Mouse (Mus musculus) midbrain, embryonic 11.5 days (tissue): Measurements from ENCODE around the gene Slc6a9. TPM values are rescaled to one million over a fixed set of nuclear protein-coding genes. Genes with fewer than 3 reads are reported as not detected.

Source experiments
- ATAC-seq: fragments of 200-750 bp; cut with Nextera tagmentation; 2 replicates; pipeline ENCODE4 v1.8.0; 2017; ENCODE audit warnings: moderate TSS enrichment, moderate library complexity; ENCODE audit not compliant: low FRiP score
- DNase-seq: peaks from one replicate; pipeline ENCODE4 v3.0.0; 2015; ENCODE audit warnings: low spot score; ENCODE audit errors: missing footprints
- H3K27ac ChIP-seq: fragments of 300-500 bp; sonication (generic); 2 replicates; pipeline ENCODE4 v1.5.1; 2014; ENCODE audit warnings: low read depth, low read length
- H3K27me3 ChIP-seq: fragments of 300-500 bp; sonication (generic); 2 replicates; pipeline ENCODE4 v1.6.1; 2014; ENCODE audit warnings: mild to moderate bottlenecking, low read length, moderate library complexity, mixed read lengths; ENCODE audit not compliant: control insufficient read depth, insufficient read depth
- H3K36me3 ChIP-seq: fragments of 300-500 bp; sonication (generic); 2 replicates; pipeline ENCODE4 v1.6.1; 2014; ENCODE audit warnings: mild to moderate bottlenecking, low read length, moderate library complexity, mixed read lengths; ENCODE audit not compliant: control insufficient read depth, insufficient read depth
- H3K4me1 ChIP-seq: fragments of 300-500 bp; sonication (generic); 2 replicates; pipeline ENCODE4 v1.6.1; 2014; ENCODE audit warnings: low read length; ENCODE audit not compliant: control insufficient read depth, insufficient read depth
- H3K4me2 ChIP-seq: fragments of 300-500 bp; sonication (generic); 2 replicates; pipeline ENCODE4 v1.6.1; 2014; ENCODE audit warnings: mild to moderate bottlenecking, moderate library complexity
- H3K4me3 ChIP-seq: fragments of 300-500 bp; sonication (generic); 2 replicates; pipeline ENCODE4 v1.5.1; 2014; ENCODE audit warnings: low read depth, low read length
- H3K9ac ChIP-seq: fragments of 300-500 bp; sonication (generic); 2 replicates; pipeline ENCODE4 v1.6.1; 2014; ENCODE audit warnings: low read length
- H3K9me3 ChIP-seq: fragments of 300-500 bp; sonication (generic); 2 replicates; pipeline ENCODE4 v1.6.1; 2016; ENCODE audit warnings: low read length; ENCODE audit not compliant: control insufficient read depth
- WGBS: fragments of 180-500 bp; shearing (Covaris S2); extraction: QIAGEN DNeasy Blood & Tissue Kit; methylation state at CpG from one replicate; pipeline ENCODE4 v1.1.7; 2014; 5-methylcytosine and 5-hydroxymethylcytosine counted together
- polyA plus RNA-seq: library from polyadenylated mRNA; unstranded; fragments of >200 nt; fragmentation: Nextera tagmentation; extraction: Ambion mirVana; gene quantifications from 2 replicates; pipeline ENCODE4 v1.2.1, GENCODE M21; 2014

Slc6a9 gene
- polyA plus RNA-seq, 1 experiment from 2014 or later = 4.6 TPM

DNA sequence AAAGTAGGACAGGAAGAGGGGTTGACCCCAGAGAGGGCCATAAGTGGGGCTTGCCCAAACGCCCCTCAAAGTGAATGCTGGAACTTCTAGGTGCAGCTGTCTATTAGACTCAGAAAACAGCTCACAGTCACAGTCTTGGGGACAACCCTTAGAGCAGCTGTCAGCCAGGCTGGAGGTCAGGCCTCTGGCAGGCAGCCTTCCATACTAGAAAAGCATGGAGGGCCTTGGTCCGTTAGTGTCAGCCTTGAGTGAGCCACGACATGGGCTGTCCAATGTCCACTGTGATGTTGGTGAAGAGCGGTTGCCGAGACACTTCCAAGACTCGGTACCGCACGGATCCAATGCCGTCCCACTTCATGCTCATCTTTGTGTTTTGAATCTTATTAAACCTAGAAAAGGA lies 39.3 kb downstream of the Slc6a9 start:
- Histone ChIP-seq H3K4me2 (no peak overlapping the region), H3K36me3 (peaks cover 15% of the 10 kb centered on the region), H3K4me1 (peaks cover 6% of the 10 kb centered on the region), H3K9ac (no peak overlapping the region), H3K4me3 (no peak overlapping the region), H3K9me3 (no peaks in the 10 kb centered on the region), H3K27ac (no peak overlapping the region), H3K27me3 (no peaks in the 10 kb centered on the region)
- no peak for DNase-seq
- ATAC-seq = no peak
- WGBS = 92% methylated on average over 9 of the region's 9 CpGs

DNA sequence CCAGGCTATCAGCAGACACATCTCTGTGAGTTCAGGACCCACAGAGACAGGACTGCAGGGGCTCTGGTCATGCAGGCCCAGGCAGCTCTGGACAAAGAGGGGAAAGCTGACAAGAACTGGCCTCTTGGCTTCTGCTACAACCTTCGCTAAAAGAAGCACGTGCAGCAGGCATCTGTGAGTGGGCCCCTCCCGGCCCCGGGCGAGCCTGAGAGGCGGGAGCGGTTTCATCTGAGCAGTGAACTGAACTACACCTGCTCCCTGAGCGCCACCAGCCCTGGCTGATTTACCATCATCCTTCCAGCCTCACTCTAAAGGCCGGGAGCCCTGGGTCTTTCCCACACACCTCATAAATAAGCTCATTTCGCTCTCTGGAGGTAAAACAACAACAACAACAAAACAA lies 44.0 kb downstream of the Slc6a9 start:
- Histone ChIP-seq H3K27ac (no peak overlapping the region), H3K36me3 (peaks cover 15% of the 10 kb centered on the region), H3K4me1 (peaks cover 7% of the 10 kb centered on the region), H3K4me3 (no peak overlapping the region), H3K4me2 (no peak overlapping the region), H3K9me3 (no peaks in the 10 kb centered on the region), H3K9ac (no peak overlapping the region), H3K27me3 (no peaks in the 10 kb centered on the region)
- DNase-seq (no peak), ATAC-seq (no peak)
- 79% methylated on average over 10 of the region's 10 CpGs for WGBS

GRCm38 (mm10) chr4:117878703-117879102 lies 44.4 kb downstream of the Slc6a9 start:
- 85% methylated on average over 5 of the region's 5 CpGs for WGBS
- no peak overlapping the region for H3K9ac ChIP-seq
- ATAC-seq (no peak), DNase-seq (no peak)
- peaks cover 11% of the 10 kb centered on the region for H3K36me3 ChIP-seq
- H3K4me3 ChIP-seq = no peak overlapping the region
- H3K27me3 ChIP-seq = no peaks in the 10 kb centered on the region
- H3K4me2 ChIP-seq = no peak overlapping the region
- no peaks in the 10 kb centered on the region for H3K9me3 ChIP-seq
- H3K4me1 ChIP-seq = peaks cover 10% of the 10 kb centered on the region
- no peak overlapping the region for H3K27ac ChIP-seq

DNA sequence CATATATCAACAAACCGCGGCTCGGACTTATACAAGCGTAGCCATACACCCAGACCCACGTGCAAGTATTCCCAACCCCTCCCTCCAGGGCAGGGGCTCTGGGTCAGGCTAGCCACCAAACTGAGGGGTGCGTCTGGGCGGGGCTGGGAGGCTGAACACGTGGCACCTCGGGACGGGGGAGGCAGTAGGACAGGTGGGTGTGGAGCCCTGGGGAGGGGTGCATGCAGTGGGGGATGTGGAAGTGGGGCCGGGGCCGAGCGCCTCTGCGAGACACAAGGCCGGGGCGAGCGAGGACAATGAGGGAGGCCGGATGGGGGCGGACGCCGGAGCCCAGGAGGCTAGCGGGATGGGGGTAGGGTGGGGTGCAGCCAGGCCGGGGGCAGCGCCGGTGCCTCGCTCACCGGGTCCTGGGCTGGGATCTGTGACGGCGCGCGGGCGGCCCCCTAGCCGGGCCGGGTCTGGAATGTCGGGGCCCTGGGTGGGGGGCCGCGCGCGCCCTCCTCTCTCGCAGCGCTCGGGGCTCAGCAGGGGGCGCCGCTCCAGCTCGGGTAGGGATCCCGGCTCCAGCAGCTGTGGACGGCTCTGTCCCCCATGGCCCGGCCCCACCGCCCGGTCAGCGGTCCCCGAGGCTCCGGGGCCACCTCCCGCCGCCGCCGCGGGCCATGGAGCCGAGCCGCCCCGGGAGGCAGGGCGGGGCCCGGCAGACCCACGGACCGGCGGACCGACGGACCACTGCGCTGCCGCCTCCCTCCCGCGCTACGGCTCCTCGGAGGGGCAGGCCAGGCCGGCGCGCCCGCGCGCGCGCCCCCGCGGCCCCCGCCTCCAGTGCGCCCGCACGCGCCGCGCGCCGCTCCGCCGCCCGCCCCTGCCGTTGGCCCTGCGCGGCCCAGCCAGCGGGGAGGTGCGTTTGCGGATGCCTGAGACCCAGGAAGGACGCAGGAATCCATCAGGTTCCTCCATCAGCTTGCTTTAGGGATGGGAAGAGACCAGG lies 48.7 kb downstream of the Slc6a9 start, which contains the start of gene B4galt2:
TSS of gene B4galt2 (minus strand) at position 787 of the 991 bp plus-strand sequence.
- H3K27me3 ChIP-seq = no peaks in the 10 kb centered on the region
- peaks cover under 1% of the 10 kb centered on the region; the same call in 1 of the 2 replicates for H3K36me3 ChIP-seq
- H3K9ac ChIP-seq = peak within 1 kb of the TSS; percentile 94
- H3K4me3 ChIP-seq = peak within 1 kb of the TSS; percentile 86
- H3K4me2 ChIP-seq = peak within 1 kb of the TSS; percentile 71
- DNase-seq (peak; percentile 96), ATAC-seq (peak; percentile 68)
- WGBS = under 1% methylated on average over 81 of the region's 103 CpGs
- no peaks in the 10 kb centered on the region for H3K9me3 ChIP-seq
- H3K4me1 ChIP-seq = peaks cover 25% of the 10 kb centered on the region
- H3K27ac ChIP-seq = peak within 1 kb of the TSS; percentile 51; the same call in 1 of the 2 replicates

- Histone ChIP-seq H3K4me3 (no peak overlapping the region; the same call in 1 of the 2 replicates), H3K4me2 (peak overlapping the region; percentile 71; the same call in 1 of the 2 replicates), H3K27me3 (no peaks in the 10 kb centered on the region), H3K4me1 (peaks cover 25% of the 10 kb centered on the region), H3K9me3 (no peaks in the 10 kb centered on the region), H3K27ac (no peak overlapping the region), H3K9ac (peak overlapping the region; percentile 94; the same call in 1 of the 2 replicates), H3K36me3 (no peaks in the 10 kb centered on the region; the same call in 1 of the 2 replicates)
- DNase-seq (no peak), ATAC-seq (no peak)
- 100% methylated on average over 1 of the region's 1 CpGs for WGBS
Observed at GRCm38 (mm10) chr4:117884146-117884545, 49.8 kb downstream of the Slc6a9 start.

DNA sequence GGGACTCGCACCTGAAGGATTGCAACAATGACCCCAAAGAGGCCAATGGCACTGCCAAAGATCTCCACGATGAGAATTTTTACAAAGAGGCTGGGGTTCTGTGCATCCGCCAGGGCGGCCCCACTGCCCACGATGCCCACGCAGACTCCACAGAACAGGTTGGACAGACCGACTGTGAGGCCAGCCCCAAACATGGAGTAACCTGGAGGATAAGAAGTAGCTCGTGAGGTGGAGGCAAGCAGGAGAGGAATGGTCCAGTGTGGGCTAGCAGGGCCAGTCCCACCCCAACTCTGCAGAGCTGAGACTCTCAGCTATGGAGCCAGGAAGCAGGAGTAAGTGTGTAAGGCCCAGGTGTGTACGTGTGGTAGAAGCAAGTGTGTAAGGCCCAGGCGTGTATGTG lies 50.8 kb downstream of the Slc6a9 start:
- ATAC-seq = no peak
- no peak for DNase-seq
- H3K4me1 ChIP-seq = peaks cover 25% of the 10 kb centered on the region
- H3K27ac ChIP-seq = no peak overlapping the region
- H3K4me2 ChIP-seq = no peak overlapping the region
- H3K36me3 ChIP-seq = peaks cover 2% of the 10 kb centered on the region; the same call in 1 of the 2 replicates
- H3K27me3 ChIP-seq = no peaks in the 10 kb centered on the region
- no peak overlapping the region for H3K9ac ChIP-seq
- H3K9me3 ChIP-seq = no peaks in the 10 kb centered on the region
- WGBS = 94% methylated on average over 10 of the region's 10 CpGs
- no peak overlapping the region for H3K4me3 ChIP-seq

GRCm38 (mm10) chr4:117885994-117886393 lies 51.7 kb downstream of the Slc6a9 start:
- no peak overlapping the region for H3K27ac ChIP-seq
- peaks cover 28% of the 10 kb centered on the region for H3K4me1 ChIP-seq
- H3K9ac ChIP-seq = no peak overlapping the region
- DNase-seq (no peak), ATAC-seq (no peak)
- WGBS = 89% methylated on average over 9 of the region's 9 CpGs
- peaks cover 2% of the 10 kb centered on the region; the same call in 1 of the 2 replicates for H3K36me3 ChIP-seq
- H3K9me3 ChIP-seq = no peaks in the 10 kb centered on the region
- H3K4me2 ChIP-seq = peak overlapping the region; percentile 91
- no peaks in the 10 kb centered on the region for H3K27me3 ChIP-seq
- H3K4me3 ChIP-seq = no peak overlapping the region; the same call in 1 of the 2 replicates

- peak overlapping the region; percentile 86 for H3K9ac ChIP-seq
- H3K36me3 ChIP-seq = peaks cover 2% of the 10 kb centered on the region; the same call in 1 of the 2 replicates
- no peaks in the 10 kb centered on the region for H3K27me3 ChIP-seq
- H3K27ac ChIP-seq = no peak overlapping the region
- H3K4me2 ChIP-seq = peak overlapping the region; percentile 91
- peaks cover 31% of the 10 kb centered on the region for H3K4me1 ChIP-seq
- H3K9me3 ChIP-seq = no peaks in the 10 kb centered on the region
- 2% methylated on average over 24 of the region's 24 CpGs for WGBS
- no peak for DNase-seq
- ATAC-seq = peak; percentile 1; the same call in 1 of the 2 replicates
- H3K4me3 ChIP-seq = peak overlapping the region; percentile 87
Observed at GRCm38 (mm10) chr4:117886644-117887043, 52.3 kb downstream of the Slc6a9 start.

DNA sequence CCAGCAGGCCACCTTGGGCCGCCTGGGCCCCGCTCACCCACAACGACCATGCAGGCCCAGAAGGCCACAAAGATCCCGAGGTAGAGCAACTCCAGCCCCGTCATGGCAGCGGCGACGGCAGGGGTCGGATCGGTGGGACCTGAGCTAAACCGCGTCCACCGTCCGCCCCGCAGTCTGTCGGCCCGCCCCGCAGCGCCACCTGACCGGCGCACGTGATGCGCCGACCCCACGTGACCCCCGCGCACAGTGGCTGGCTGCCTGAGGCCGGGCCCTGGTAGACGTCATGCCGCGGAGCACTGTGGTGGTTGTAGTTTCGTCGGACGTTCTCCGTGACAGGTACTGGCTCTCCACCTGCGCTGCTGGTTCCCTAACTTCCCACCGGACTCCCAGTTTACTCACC lies 52.8 kb downstream of the Slc6a9 start, which contains the start of gene Atp6v0b:
TSS of gene Atp6v0b (minus strand) at position 201 of the 400 bp plus-strand sequence.
- H3K27me3 ChIP-seq = no peaks in the 10 kb centered on the region
- ATAC-seq (peak; percentile 85), DNase-seq (peak; percentile 98)
- peaks cover 32% of the 10 kb centered on the region for H3K4me1 ChIP-seq
- peak within 1 kb of the TSS; percentile 86 for H3K9ac ChIP-seq
- no peaks in the 10 kb centered on the region for H3K9me3 ChIP-seq
- H3K4me3 ChIP-seq = peak within 1 kb of the TSS; percentile 87
- H3K4me2 ChIP-seq = peak within 1 kb of the TSS; percentile 91
- WGBS = under 1% methylated on average over 35 of the region's 37 CpGs
- H3K27ac ChIP-seq = no peak within 1 kb of the TSS
- peaks cover 2% of the 10 kb centered on the region; the same call in 1 of the 2 replicates for H3K36me3 ChIP-seq
